Mouse (Mus musculus): ENCODE results near the gene Kcnh1.

GRCm38 (mm10) chr1:192300417-192300816, 109.8 kb downstream of the Kcnh1 start:
- no peak for TF ChIP-seq POLR2AphosphoS2 (IDR thresholded peaks at IDR 0.05; ENCODE audit: insufficient read length, low read depth)
- no peak for TF ChIP-seq POLR2A (IDR thresholded peaks at IDR 0.05; ENCODE audit: insufficient read length, low read depth)
- TF ChIP-seq MAX (IDR thresholded peaks at IDR 0.05; ENCODE audit: low read depth): no peak
- no peak for TF ChIP-seq E2F4 (IDR thresholded peaks at IDR 0.05; ENCODE audit: insufficient read depth)
- TF ChIP-seq TCF3 (IDR thresholded peaks at IDR 0.05; ENCODE audit: insufficient read length, low read depth): no peak
- TF ChIP-seq REST (IDR thresholded peaks at IDR 0.05; ENCODE audit: insufficient read depth, insufficient read length): no peak
- no peak for TF ChIP-seq SRF (IDR thresholded peaks at IDR 0.05; ENCODE audit: control insufficient read depth, insufficient read length, low read depth)
- TF ChIP-seq CEBPB (IDR thresholded peaks at IDR 0.05; ENCODE audit: insufficient read depth, poor library complexity, severe bottlenecking): no peak
- no peak for TF ChIP-seq USF1 (IDR thresholded peaks at IDR 0.05; ENCODE audit: low read depth)
